Mouse (Mus musculus): ENCODE results near the gene Fam187a. TPM values are rescaled to one million over a fixed set of nuclear protein-coding genes. Genes with fewer than 3 reads are reported as not detected.
A peak's percentile ranks its signal among the peaks of the same experiment; 100 is the strongest.

Fam187a gene
- total and polyA plus RNA-seq, 3 experiments: 0.08 TPM; not detected in 1

GRCm38 (mm10) chr11:102925351-102925717 is 40.4 kb downstream of the Fam187a start (continued):
- TF ChIP-seq GABPA (IDR thresholded peaks at IDR 0.05; ENCODE audit: low read depth, low read length) (no peak), MEF2A (IDR thresholded peaks at IDR 0.05; ENCODE audit: extremely low read depth, insufficient replicate concordance, low read depth, low read length, poor library complexity, severe bottlenecking) (no peak), TAL1 (IDR thresholded peaks at IDR 0.05; ENCODE audit: low read length) (no peak), RAD21 (IDR thresholded peaks at IDR 0.05; ENCODE audit: low read depth, low read length) (peak; percentile 27), MXI1 (IDR thresholded peaks at IDR 0.05; ENCODE audit: low read depth, low read length) (no peak), TCF12 (IDR thresholded peaks at IDR 0.05; ENCODE audit: low read depth, low read length) (no peak), POLR2A (IDR thresholded peaks at IDR 0.05; ENCODE audit: control insufficient read depth in 1 of 2, insufficient read depth in 1 of 2, low read depth in 1 of 2, low read length in 2 of 2, poor library complexity in 1 of 2) (no peak), RCOR1 (IDR thresholded peaks at IDR 0.05; ENCODE audit: low read depth, low read length) (no peak), BHLHE40 (IDR thresholded peaks at IDR 0.05; ENCODE audit: borderline replicate concordance, low read depth, low read length) (no peak), CHD1 (IDR thresholded peaks at IDR 0.05; ENCODE audit: low read depth, low read length) (no peak), ETS1 (IDR thresholded peaks at IDR 0.05; ENCODE audit: low read depth, low read length) (no peak), MAX (IDR thresholded peaks at IDR 0.05; ENCODE audit: low read length) (0 out of 2 replicates have a peak, but pooled peaks have one; percentile 30), EP300 (IDR thresholded peaks at IDR 0.05; ENCODE audit: low read depth in 1 of 2, low read length in 2 of 2) (peak in 1 of 2 experiments; percentile 1; a peak in 2 of 4 replicates), POLR2AphosphoS5 (IDR thresholded peaks at IDR 0.05; ENCODE audit: borderline replicate concordance, low read depth, low read length) (no peak), POLR2AphosphoS2 (IDR thresholded peaks at IDR 0.05; ENCODE audit: low read length) (no peak), MYB (IDR thresholded peaks at IDR 0.05; ENCODE audit: low read depth, low read length) (no peak)

- no peaks in the 10 kb centered on the region for H3K9me3 ChIP-seq (replicated peaks; ENCODE audit: insufficient read depth, low read length)
- no peak for DNase-seq (ENCODE audit: low read depth, low spot score)
- H3K27me3 ChIP-seq (ENCODE audit: control insufficient read depth in 1 of 2, insufficient read depth in 2 of 2, low read length in 2 of 2): peaks cover 23 to 28% of the 10 kb centered on the region in 2 experiments
- H3K27ac ChIP-seq (ENCODE audit: control insufficient read depth, low read depth, low read length): no peak overlapping the region
- H3K4me1 ChIP-seq (ENCODE audit: control insufficient read depth in 1 of 2, insufficient read depth in 2 of 2, low read length in 2 of 2): peaks cover 0 to 2% of the 10 kb centered on the region in 2 experiments; a peak in 1 of 4 replicates
- no peaks in the 10 kb centered on the region for H3K79me2 ChIP-seq (ENCODE audit: control insufficient read depth, insufficient read depth, low read length, poor library complexity)
- H3K4me3 ChIP-seq (ENCODE audit: control insufficient read depth in 1 of 2, insufficient read depth in 1 of 2, low read depth in 2 of 2, low read length in 2 of 2): no peak overlapping the region
- no peak overlapping the region for H3K9ac ChIP-seq (ENCODE audit: control insufficient read depth, low read depth, low read length, poor library complexity, severe bottlenecking)
- TF ChIP-seq TCF12 (IDR thresholded peaks at IDR 0.05; ENCODE audit: low read depth, low read length) (no peak), HCFC1 (IDR thresholded peaks at IDR 0.05; ENCODE audit: low read depth, low read length) (no peak), EP300 (IDR thresholded peaks at IDR 0.05; ENCODE audit: low read depth in 1 of 2, low read length in 2 of 2) (no peak), KAT2A (conservative IDR thresholded peaks at IDR 0.05; ENCODE audit: low read depth, low read length) (no peak), E2F4 (IDR thresholded peaks at IDR 0.05; ENCODE audit: borderline replicate concordance, low read depth, low read length) (no peak), ZNF384 (IDR thresholded peaks at IDR 0.05; ENCODE audit: low read depth, low read length) (no peak), MAFK (IDR thresholded peaks at IDR 0.05; ENCODE audit: borderline replicate concordance, low read depth, low read length) (no peak), ELF1 (IDR thresholded peaks at IDR 0.05; ENCODE audit: low read depth, low read length) (no peak), TAL1 (IDR thresholded peaks at IDR 0.05; ENCODE audit: low read length) (no peak), NELFE (IDR thresholded peaks at IDR 0.05; ENCODE audit: low read depth, low read length) (no peak), MAX (IDR thresholded peaks at IDR 0.05; ENCODE audit: low read length) (no peak), RCOR1 (IDR thresholded peaks at IDR 0.05; ENCODE audit: low read depth, low read length) (no peak)
- peaks cover 0 to 6% of the 10 kb centered on the region in 2 experiments; a peak in 2 of 4 replicates for H3K36me3 ChIP-seq (ENCODE audit: control insufficient read depth in 1 of 2, insufficient read depth in 2 of 2, low read length in 2 of 2)
These were observed 45.7 kb downstream of the Fam187a start for GRCm38 (mm10) chr11:102930672-102931071.

Measured in MEL (cell line).